Mouse (Mus musculus): ENCODE data around the gene Sox5. TPM values are rescaled to one million over a fixed set of nuclear protein-coding genes. Genes with fewer than 3 reads are reported as not detected.

Gene Sox5
- total and polyA plus RNA-seq, 2 experiments from 2014 or later = 2.1 to 3.2 TPM

- no peak for ATAC-seq (ENCODE audit: insufficient read depth, low read depth)
- no peak for DNase-seq (ENCODE audit: low spot score)
- TF ChIP-seq EP300 (IDR thresholded peaks at IDR 0.05; ENCODE audit: low read depth) (no peak), CTCF (IDR thresholded peaks at IDR 0.05; ENCODE audit: low read depth) (no peak)
- 58% methylated on average over 3 of the region's 3 CpGs for WGBS
- Histone ChIP-seq H3K9me3 (replicated peaks; ENCODE audit: control insufficient read depth, low read length) (no peaks in the 10 kb centered on the region), H3K27ac (ENCODE audit: low read depth) (no peak overlapping the region), H3K4me3 (ENCODE audit: low read depth, low read length) (no peak overlapping the region), H3K27me3 (ENCODE audit: control insufficient read depth, insufficient read depth, low read length) (no peaks in the 10 kb centered on the region), H3K36me3 (replicated peaks; ENCODE audit: control insufficient read depth, insufficient read depth, low read length) (no peaks in the 10 kb centered on the region), H3K4me2 (ENCODE audit: low read depth, low read length) (no peak overlapping the region), H3K4me1 (ENCODE audit: control insufficient read depth, insufficient read depth) (no peaks in the 10 kb centered on the region), H3K9ac (replicated peaks; ENCODE audit: low read depth, low read length) (no peak overlapping the region)
Measured at GRCm38 (mm10) chr6:144270306-144270705, 511.5 kb downstream of the Sox5 start.

- Histone ChIP-seq H3K4me3 (ENCODE audit: low read depth, low read length) (no peak overlapping the region), H3K4me1 (ENCODE audit: control insufficient read depth, insufficient read depth) (no peaks in the 10 kb centered on the region), H3K36me3 (replicated peaks; ENCODE audit: control insufficient read depth, insufficient read depth, low read length) (no peaks in the 10 kb centered on the region), H3K9ac (replicated peaks; ENCODE audit: low read depth, low read length) (no peak overlapping the region), H3K27me3 (ENCODE audit: control insufficient read depth, insufficient read depth, low read length) (no peaks in the 10 kb centered on the region), H3K4me2 (ENCODE audit: low read depth, low read length) (no peak overlapping the region), H3K27ac (ENCODE audit: low read depth) (no peak overlapping the region), H3K9me3 (replicated peaks; ENCODE audit: control insufficient read depth, low read length) (no peaks in the 10 kb centered on the region)
- TF ChIP-seq CTCF (IDR thresholded peaks at IDR 0.05; ENCODE audit: low read depth) = no peak
- ATAC-seq (ENCODE audit: insufficient read depth, low read depth) (no peak), DNase-seq (ENCODE audit: low spot score) (no peak)
- WGBS = 71% methylated on average over 4 of the region's 4 CpGs
Measured at GRCm38 (mm10) chr6:144269666-144270065, 512.1 kb downstream of the Sox5 start.

GRCm38 (mm10) chr6:144265752-144266151 lies 516.0 kb downstream of the Sox5 start:
- Histone ChIP-seq H3K36me3 (replicated peaks; ENCODE audit: control insufficient read depth, insufficient read depth, low read length) (no peaks in the 10 kb centered on the region), H3K27me3 (ENCODE audit: control insufficient read depth, insufficient read depth, low read length) (no peaks in the 10 kb centered on the region), H3K9me3 (replicated peaks; ENCODE audit: control insufficient read depth, low read length) (no peaks in the 10 kb centered on the region), H3K4me3 (ENCODE audit: low read depth, low read length) (no peak overlapping the region), H3K9ac (replicated peaks; ENCODE audit: low read depth, low read length) (no peak overlapping the region), H3K4me2 (ENCODE audit: low read depth, low read length) (no peak overlapping the region), H3K27ac (ENCODE audit: low read depth) (no peak overlapping the region), H3K4me1 (ENCODE audit: control insufficient read depth, insufficient read depth) (no peaks in the 10 kb centered on the region)
- TF ChIP-seq CTCF (IDR thresholded peaks at IDR 0.05; ENCODE audit: low read depth) (no peak), EP300 (IDR thresholded peaks at IDR 0.05; ENCODE audit: low read depth) (no peak)
- no peak for ATAC-seq (ENCODE audit: insufficient read depth, low read depth)
- no peak for DNase-seq (ENCODE audit: low spot score)
- WGBS = 57% methylated on average over 5 of the region's 5 CpGs

GRCm38 (mm10) chr6:144265004-144265403 lies 516.8 kb downstream of the Sox5 start:
- no peaks in the 10 kb centered on the region for H3K9me3 ChIP-seq (replicated peaks; ENCODE audit: control insufficient read depth, low read length)
- H3K4me2 ChIP-seq (ENCODE audit: low read depth, low read length) = no peak overlapping the region
- no peak overlapping the region for H3K9ac ChIP-seq (replicated peaks; ENCODE audit: low read depth, low read length)
- no peaks in the 10 kb centered on the region for H3K4me1 ChIP-seq (ENCODE audit: control insufficient read depth, insufficient read depth)
- H3K4me3 ChIP-seq (ENCODE audit: low read depth, low read length) = no peak overlapping the region
- ATAC-seq (ENCODE audit: insufficient read depth, low read depth) = no peak
- DNase-seq (ENCODE audit: low spot score) = no peak
- H3K27me3 ChIP-seq (ENCODE audit: control insufficient read depth, insufficient read depth, low read length) = no peaks in the 10 kb centered on the region
- TF ChIP-seq CTCF (IDR thresholded peaks at IDR 0.05; ENCODE audit: low read depth) (no peak), EP300 (IDR thresholded peaks at IDR 0.05; ENCODE audit: low read depth) (no peak)
- 75% methylated on average over 7 of the region's 7 CpGs for WGBS
- no peaks in the 10 kb centered on the region for H3K36me3 ChIP-seq (replicated peaks; ENCODE audit: control insufficient read depth, insufficient read depth, low read length)
- no peak overlapping the region for H3K27ac ChIP-seq (ENCODE audit: low read depth)

GRCm38 (mm10) chr6:144264320-144264915 lies 517.4 kb downstream of the Sox5 start:
- no peak overlapping the region for H3K4me3 ChIP-seq (ENCODE audit: low read depth, low read length)
- no peak overlapping the region for H3K9ac ChIP-seq (replicated peaks; ENCODE audit: low read depth, low read length)
- no peak overlapping the region for H3K27ac ChIP-seq (ENCODE audit: low read depth)
- no peaks in the 10 kb centered on the region for H3K27me3 ChIP-seq (ENCODE audit: control insufficient read depth, insufficient read depth, low read length)
- TF ChIP-seq CTCF (IDR thresholded peaks at IDR 0.05; ENCODE audit: low read depth) = no peak
- no peak for TF ChIP-seq EP300 (IDR thresholded peaks at IDR 0.05; ENCODE audit: low read depth)
- DNase-seq (ENCODE audit: low spot score) (no peak), ATAC-seq (ENCODE audit: insufficient read depth, low read depth) (no peak)
- H3K4me2 ChIP-seq (ENCODE audit: low read depth, low read length) = no peak overlapping the region; the same call in 1 of the 2 replicates
- no peaks in the 10 kb centered on the region for H3K36me3 ChIP-seq (replicated peaks; ENCODE audit: control insufficient read depth, insufficient read depth, low read length)
- 67% methylated on average over 16 of the region's 16 CpGs for WGBS
- no peaks in the 10 kb centered on the region for H3K4me1 ChIP-seq (ENCODE audit: control insufficient read depth, insufficient read depth)
- no peaks in the 10 kb centered on the region for H3K9me3 ChIP-seq (replicated peaks; ENCODE audit: control insufficient read depth, low read length)

- no peak for TF ChIP-seq EP300 (IDR thresholded peaks at IDR 0.05; ENCODE audit: low read depth)
- no peak for TF ChIP-seq CTCF (IDR thresholded peaks at IDR 0.05; ENCODE audit: low read depth)
- no peak; the same call in 1 of the 2 replicates for ATAC-seq (ENCODE audit: insufficient read depth, low read depth)
- no peak overlapping the region for H3K27ac ChIP-seq (ENCODE audit: low read depth)
- H3K4me2 ChIP-seq (ENCODE audit: low read depth, low read length) = no peak overlapping the region
- H3K9me3 ChIP-seq (replicated peaks; ENCODE audit: control insufficient read depth, low read length) = no peaks in the 10 kb centered on the region
- no peaks in the 10 kb centered on the region for H3K27me3 ChIP-seq (ENCODE audit: control insufficient read depth, insufficient read depth, low read length)
- H3K36me3 ChIP-seq (replicated peaks; ENCODE audit: control insufficient read depth, insufficient read depth, low read length) = no peaks in the 10 kb centered on the region
- no peaks in the 10 kb centered on the region for H3K4me1 ChIP-seq (ENCODE audit: control insufficient read depth, insufficient read depth)
- 50% methylated on average over 8 of the region's 8 CpGs for WGBS
- DNase-seq (ENCODE audit: low spot score) = no peak
- H3K9ac ChIP-seq (replicated peaks; ENCODE audit: low read depth, low read length) = no peak overlapping the region
- no peak overlapping the region for H3K4me3 ChIP-seq (ENCODE audit: low read depth, low read length)
Measured at GRCm38 (mm10) chr6:144256500-144256899, 525.3 kb downstream of the Sox5 start.

Measured in heart, postnatal 0 days (tissue).